Mouse (Mus musculus) lung, embryonic 16.5 days (tissue): Measurements from ENCODE around the gene Klhl35. TPM values are rescaled to one million over a fixed set of nuclear protein-coding genes. Genes with fewer than 3 reads are reported as not detected.

ENCODE experiments used
- ATAC-seq: fragments of 200-750 bp; cut with Nextera tagmentation; 2 replicates; pipeline ENCODE4 v1.8.0; 2017; ENCODE audit warnings: low read depth, mild to moderate bottlenecking, moderate library complexity
- H3K27ac ChIP-seq: fragments of 300-500 bp; sonication (generic); 2 replicates; pipeline ENCODE4 v1.5.1; 2014; ENCODE audit warnings: mild to moderate bottlenecking, control low read depth, low read length
- H3K27me3 ChIP-seq: fragments of 300-500 bp; sonication (generic); 2 replicates; pipeline ENCODE4 v1.6.1; 2014; ENCODE audit warnings: low read depth, low read length, mixed read lengths; ENCODE audit not compliant: control insufficient read depth, insufficient read depth
- H3K36me3 ChIP-seq: fragments of 300-500 bp; sonication (generic); 2 replicates; pipeline ENCODE4 v1.6.1; 2014; ENCODE audit warnings: low read length; ENCODE audit not compliant: control insufficient read depth, insufficient read depth
- H3K4me1 ChIP-seq: fragments of 300-500 bp; sonication (generic); replicated peaks from 2 replicates; pipeline ENCODE4 v1.6.1; 2014; ENCODE audit warnings: low read length, mixed read lengths; ENCODE audit not compliant: control insufficient read depth, insufficient read depth
- H3K4me2 ChIP-seq: fragments of 300-500 bp; sonication (generic); 2 replicates; pipeline ENCODE4 v1.6.1; 2014; ENCODE audit warnings: low read depth, low read length, control low read depth
- H3K4me3 ChIP-seq: fragments of 300-500 bp; sonication (generic); 2 replicates; pipeline ENCODE4 v1.5.1; 2014; ENCODE audit warnings: mild to moderate bottlenecking, low read length, control low read depth
- H3K9ac ChIP-seq: fragments of 300-500 bp; sonication (generic); 2 replicates; pipeline ENCODE4 v1.6.1; 2014; ENCODE audit warnings: low read length, control low read depth
- H3K9me3 ChIP-seq: fragments of 300-500 bp; sonication (generic); 2 replicates; pipeline ENCODE4 v1.6.1; 2016; ENCODE audit warnings: low read length; ENCODE audit not compliant: control insufficient read depth
- WGBS: fragments of 180-500 bp; shearing (Covaris S2); extraction: QIAGEN DNeasy Blood & Tissue Kit; methylation state at CpG from one replicate; pipeline ENCODE4 v1.1.7; 2014; 5-methylcytosine and 5-hydroxymethylcytosine counted together
- polyA plus RNA-seq: library from polyadenylated mRNA; unstranded; fragments of >200 nt; fragmentation: Nextera tagmentation; extraction: Ambion mirVana; gene quantifications from 2 replicates; pipeline ENCODE4 v1.2.1, GENCODE M21; 2015

Klhl35 gene
- polyA plus RNA-seq, 1 experiment from 2014 or later, result 0.30 TPM

DNA sequence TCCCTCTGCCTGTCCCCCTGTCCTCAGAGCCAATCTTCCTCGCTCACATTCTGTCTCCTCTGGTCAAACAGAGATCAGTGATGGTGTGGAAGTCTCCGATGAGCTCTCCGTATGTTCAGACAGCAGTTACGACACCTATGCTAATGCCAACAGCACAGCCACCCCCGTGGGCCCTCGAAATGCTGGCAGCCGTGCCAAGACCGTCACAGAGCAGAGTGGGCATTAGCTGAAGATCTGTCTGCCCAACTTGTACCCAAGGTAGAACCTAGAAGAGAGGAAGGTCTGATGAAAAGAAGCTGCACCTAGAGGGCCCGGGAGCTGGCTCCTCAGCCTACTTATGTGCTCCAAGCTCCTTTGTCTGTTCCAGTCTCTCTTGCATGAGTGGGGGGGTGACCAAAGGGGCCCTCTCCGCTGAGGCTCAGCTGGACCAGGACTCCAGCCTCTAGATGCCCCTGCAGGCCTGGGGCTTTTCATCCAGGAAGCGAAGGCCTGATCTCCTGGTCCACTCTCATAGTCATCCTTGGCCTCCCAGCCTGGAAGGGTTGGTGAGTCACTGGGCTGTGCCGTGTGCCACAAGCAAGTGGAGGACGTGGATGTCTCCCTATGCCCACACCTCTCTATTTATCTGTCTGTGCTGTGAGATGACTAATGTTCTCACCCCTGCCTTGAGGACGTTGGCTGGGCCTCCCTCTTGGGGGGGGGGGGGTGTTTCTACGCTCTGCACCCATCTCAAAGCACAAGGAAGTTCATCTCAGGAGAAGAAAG is 5.7 kb upstream of the Klhl35 start:
- Histone ChIP-seq H3K27ac (no peak overlapping the region), H3K4me3 (no peak overlapping the region), H3K4me2 (no peak overlapping the region), H3K9me3 (no peaks in the 10 kb centered on the region), H3K4me1 (no peaks in the 10 kb centered on the region), H3K27me3 (no peaks in the 10 kb centered on the region), H3K36me3 (no peaks in the 10 kb centered on the region; the same call in 1 of the 2 replicates), H3K9ac (no peak overlapping the region)
- WGBS, result 86% methylated on average over 15 of the region's 15 CpGs
- no peak for ATAC-seq

DNA sequence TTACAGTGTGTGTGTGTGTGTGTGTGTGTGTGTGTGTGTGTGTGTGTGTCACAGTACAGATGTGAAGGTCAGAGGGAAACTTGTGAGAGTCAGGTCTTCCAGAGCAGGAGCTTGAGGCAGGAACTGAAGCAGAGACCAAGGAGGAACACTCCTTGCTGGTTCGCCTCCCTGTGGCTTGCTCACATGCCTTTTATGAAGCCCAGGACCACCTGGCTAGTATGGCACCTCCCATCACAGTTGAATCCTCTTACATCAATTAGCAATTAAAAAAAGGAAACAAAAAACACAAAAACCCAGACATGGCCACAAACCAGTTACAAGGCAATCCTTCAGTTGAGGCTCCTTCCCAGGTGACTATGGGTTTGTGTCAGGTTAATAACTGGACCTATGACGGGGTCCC is 2.7 kb upstream of the Klhl35 start:
- no peak overlapping the region for H3K4me2 ChIP-seq
- ATAC-seq, result no peak
- no peak overlapping the region for H3K9ac ChIP-seq
- no peak overlapping the region for H3K27ac ChIP-seq
- no peaks in the 10 kb centered on the region for H3K9me3 ChIP-seq
- 82% methylated on average over 2 of the region's 2 CpGs for WGBS
- H3K27me3 ChIP-seq, result no peaks in the 10 kb centered on the region
- peaks cover 20% of the 10 kb centered on the region for H3K4me1 ChIP-seq
- no peak overlapping the region for H3K4me3 ChIP-seq
- no peaks in the 10 kb centered on the region; the same call in 1 of the 2 replicates for H3K36me3 ChIP-seq

DNA sequence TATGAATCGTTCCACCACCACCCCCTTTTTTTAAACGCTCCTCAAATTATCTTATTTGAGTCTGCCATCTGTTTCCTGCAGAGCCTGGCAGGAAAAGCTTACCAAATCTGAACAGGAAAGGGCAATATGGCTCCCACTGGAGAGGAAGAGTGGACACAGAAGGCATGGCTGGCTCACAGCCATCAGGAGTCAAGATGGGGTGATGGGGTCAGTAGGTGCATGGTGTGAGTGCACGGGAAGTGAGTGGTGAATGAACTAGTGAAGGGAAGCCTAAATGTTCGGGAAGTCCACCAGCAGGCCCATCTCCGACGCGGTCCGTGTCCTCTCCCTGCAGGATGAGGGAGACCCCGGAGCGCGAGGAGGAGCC is 2.1 kb downstream of the Klhl35 start:
- Histone ChIP-seq H3K9ac (peak overlapping the region; percentile 74), H3K4me1 (peaks cover 29% of the 10 kb centered on the region), H3K4me3 (peak overlapping the region; percentile 60), H3K36me3 (peaks cover 7% of the 10 kb centered on the region; the same call in 1 of the 2 replicates), H3K27me3 (no peaks in the 10 kb centered on the region), H3K4me2 (peak overlapping the region; percentile 85), H3K27ac (peak overlapping the region; percentile 95), H3K9me3 (no peaks in the 10 kb centered on the region)
- peak; percentile 37 for ATAC-seq
- 14% methylated on average over 11 of the region's 11 CpGs for WGBS

DNA sequence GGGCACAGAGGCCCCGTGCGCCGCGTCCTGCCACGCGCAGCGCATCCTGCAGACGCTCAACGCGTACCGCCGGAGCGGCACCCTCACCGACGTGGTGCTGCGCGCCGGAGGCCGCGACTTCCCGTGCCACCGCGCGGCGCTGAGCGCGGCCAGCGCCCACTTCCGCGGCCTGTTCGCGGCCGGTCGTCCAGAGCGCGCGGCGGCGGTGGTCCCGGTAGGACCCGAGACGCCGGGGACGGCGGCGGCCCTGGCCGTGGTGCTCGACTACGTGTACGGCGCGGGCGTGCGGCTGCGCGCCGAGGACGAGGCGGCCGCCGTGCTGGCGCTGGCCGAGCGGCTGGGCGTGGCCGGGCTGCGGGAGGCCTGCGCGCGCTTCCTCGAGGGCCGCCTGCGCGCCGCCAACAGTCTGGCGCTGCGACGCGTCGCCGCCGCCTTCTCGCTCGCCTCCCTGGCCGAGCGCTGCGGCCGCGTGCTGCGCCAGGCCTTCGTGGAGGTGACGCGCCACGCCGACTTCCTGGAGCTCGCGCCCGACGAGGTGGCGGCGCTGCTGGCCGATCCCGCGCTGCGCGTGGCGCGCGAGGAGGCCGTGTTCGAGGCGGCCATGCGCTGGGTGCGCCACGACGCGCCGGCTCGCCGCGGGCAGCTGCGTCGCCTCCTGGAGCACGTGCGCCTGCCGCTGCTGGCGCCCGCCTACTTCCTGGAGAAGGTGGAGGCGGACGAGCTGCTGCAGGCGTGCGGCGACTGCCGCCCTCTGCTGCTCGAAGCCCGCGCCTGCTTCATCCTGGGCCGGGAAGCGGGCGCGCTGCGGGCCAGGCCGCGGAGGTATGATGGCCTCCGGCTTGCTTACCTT is 2.7 kb downstream of the Klhl35 start:
- Histone ChIP-seq H3K27me3 (no peaks in the 10 kb centered on the region), H3K36me3 (peaks cover 12% of the 10 kb centered on the region), H3K9me3 (no peaks in the 10 kb centered on the region), H3K9ac (peak overlapping the region; percentile 74), H3K4me1 (peaks cover 29% of the 10 kb centered on the region), H3K4me3 (peak overlapping the region; percentile 60), H3K27ac (peak overlapping the region; percentile 95), H3K4me2 (peak overlapping the region; percentile 85)
- ATAC-seq, result peak; percentile 84
- 2% methylated on average over 72 of the region's 145 CpGs for WGBS

DNA sequence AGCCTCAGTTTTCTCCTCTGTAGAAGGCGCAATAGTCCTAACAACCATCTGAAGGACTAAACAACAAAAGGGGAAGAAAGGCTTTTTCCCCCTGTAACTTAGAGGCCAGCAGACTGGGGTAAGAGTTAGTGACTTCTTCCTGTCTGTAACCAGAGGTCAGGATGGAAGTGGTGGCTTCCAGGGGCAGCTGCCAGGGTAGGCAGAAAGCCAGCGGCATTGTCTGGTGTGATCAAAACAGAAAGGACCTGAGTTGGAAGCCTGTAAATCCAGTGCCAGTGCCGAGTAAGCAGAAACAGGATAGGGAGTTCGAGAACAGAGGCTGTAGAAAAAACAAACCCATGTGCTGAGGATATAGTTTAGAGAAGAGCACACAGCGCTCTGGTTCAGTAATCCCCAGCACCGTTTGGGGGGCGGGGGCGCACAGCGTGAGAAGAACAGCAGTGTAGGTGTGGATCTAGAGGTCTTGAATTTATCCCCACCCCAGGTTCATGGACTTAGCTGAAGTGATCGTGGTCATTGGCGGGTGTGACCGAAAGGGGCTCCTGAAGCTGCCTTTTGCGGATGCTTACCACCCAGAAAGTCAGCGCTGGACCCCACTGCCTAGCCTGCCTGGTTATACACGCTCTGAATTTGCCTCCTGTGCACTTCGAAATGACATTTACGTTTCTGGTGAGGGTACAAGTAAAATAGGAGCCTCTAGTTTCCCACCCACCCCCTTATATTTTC is 4.0 kb downstream of the Klhl35 start:
- Histone ChIP-seq H3K9me3 (no peaks in the 10 kb centered on the region), H3K36me3 (peaks cover 16% of the 10 kb centered on the region), H3K9ac (0 out of 2 replicates have a peak overlapping the region, but pooled peaks have one; percentile 31), H3K4me3 (no peak overlapping the region), H3K4me2 (no peak overlapping the region), H3K27ac (peak overlapping the region; percentile 95), H3K27me3 (no peaks in the 10 kb centered on the region), H3K4me1 (peaks cover 37% of the 10 kb centered on the region)
- no peak for ATAC-seq
- WGBS, result 70% methylated on average over 17 of the region's 17 CpGs

DNA sequence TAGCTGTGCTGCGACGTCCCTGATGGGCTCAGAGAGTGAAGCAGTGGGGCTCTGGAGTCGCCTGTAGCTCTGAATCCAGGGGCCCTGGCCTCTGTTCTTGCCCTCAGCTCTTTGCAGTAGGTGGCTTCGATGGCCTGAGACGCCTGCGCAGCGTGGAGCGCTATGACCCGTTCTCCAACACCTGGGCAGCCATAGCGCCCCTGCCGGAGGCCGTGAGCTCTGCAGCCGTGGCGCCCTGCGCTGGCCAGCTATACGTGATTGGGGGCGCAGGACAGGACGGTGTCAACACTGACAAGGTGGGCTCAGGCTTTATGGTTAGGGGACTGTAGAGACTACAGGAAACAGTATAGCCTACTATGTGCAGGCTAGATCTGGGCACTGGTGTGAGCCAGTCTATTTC is 5.8 kb downstream of the Klhl35 start:
- H3K27me3 ChIP-seq, result no peaks in the 10 kb centered on the region
- no peaks in the 10 kb centered on the region for H3K9me3 ChIP-seq
- no peak overlapping the region for H3K9ac ChIP-seq
- H3K4me1 ChIP-seq, result peaks cover 30% of the 10 kb centered on the region
- ATAC-seq, result no peak
- peaks cover 16% of the 10 kb centered on the region for H3K36me3 ChIP-seq
- no peak overlapping the region for H3K4me2 ChIP-seq
- H3K27ac ChIP-seq, result no peak overlapping the region
- 58% methylated on average over 18 of the region's 18 CpGs for WGBS
- no peak overlapping the region for H3K4me3 ChIP-seq

DNA sequence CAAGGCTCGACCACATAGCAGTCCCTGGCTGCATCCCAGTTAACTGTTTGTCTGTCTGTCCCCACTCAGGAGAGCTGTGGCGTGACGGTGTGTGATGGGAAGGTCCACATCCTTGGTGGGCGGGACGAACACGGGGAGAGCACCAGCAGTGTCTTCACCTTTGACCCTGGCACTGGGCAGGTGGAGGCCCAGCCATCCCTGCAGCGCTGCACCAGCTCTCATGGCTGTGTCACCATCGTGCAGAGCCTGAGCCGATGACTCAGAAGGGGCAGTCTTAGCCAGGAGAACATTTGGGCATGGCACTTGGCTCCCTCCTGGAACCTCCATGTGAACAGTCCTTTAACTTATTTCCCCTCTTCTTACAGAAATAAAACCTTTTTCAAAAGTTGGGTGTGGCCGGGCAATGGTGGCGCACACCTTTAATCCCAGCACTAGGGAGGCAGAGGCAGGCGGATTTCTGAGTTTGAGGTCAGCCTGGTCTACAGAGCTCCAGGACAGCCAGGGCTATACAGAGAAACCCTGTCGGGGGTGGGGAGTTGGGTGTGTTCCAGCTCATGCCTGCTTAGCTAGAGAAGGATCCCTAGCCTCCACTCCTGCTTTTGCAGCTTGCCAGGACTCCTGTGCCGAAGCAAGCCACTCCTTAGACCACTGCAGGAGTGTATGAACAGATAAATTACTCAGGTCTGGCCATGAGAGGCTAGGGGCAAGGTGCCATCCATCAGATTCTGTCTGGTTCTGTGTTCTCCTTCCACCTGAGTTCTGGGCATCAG is 8.0 kb downstream of the Klhl35 start:
- no peak for ATAC-seq
- Histone ChIP-seq H3K27ac (no peak overlapping the region), H3K27me3 (no peaks in the 10 kb centered on the region), H3K9ac (no peak overlapping the region), H3K4me2 (no peak overlapping the region), H3K36me3 (peaks cover 28% of the 10 kb centered on the region), H3K4me1 (peaks cover 21% of the 10 kb centered on the region), H3K4me3 (no peak overlapping the region), H3K9me3 (no peaks in the 10 kb centered on the region)
- WGBS, result 75% methylated on average over 14 of the region's 14 CpGs

DNA sequence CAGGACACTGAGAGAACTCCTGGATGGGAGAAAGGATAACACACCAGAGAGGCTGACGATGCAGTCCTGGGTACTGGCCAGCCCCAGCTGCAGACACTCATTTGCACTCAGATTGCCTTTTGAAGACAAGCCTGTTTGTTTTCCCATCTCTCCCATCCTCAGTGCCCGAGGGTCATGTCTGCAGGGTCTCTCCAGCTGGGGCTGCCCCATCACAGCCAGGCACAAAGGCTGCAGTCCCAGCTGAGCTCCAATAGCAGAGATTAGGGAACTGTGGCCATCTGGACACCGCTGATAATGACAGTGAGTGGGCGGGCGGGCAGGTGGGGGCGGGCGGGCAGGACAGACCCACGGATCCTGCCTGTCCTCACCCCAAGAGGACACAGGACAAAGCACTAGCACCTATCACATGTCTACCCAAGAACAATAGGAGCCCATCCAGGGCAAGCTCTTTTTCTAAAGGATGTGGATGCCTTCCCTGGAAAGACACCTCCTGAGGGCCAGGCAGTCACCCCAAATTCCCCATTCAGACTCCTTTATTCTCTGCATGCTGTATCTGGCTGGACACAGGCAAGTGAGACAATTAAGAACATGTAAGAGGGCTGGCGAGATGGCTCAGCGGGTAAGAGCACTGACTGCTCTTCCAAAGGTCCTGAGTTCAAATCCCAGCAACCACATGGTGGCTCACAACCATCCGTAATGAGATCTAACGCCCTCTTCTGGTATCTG is 9.2 kb downstream of the Klhl35 start:
- H3K4me2 ChIP-seq, result no peak overlapping the region
- H3K27ac ChIP-seq, result peak overlapping the region; percentile 55
- H3K4me1 ChIP-seq, result peaks cover 12% of the 10 kb centered on the region
- peak; percentile 89 for ATAC-seq
- H3K9ac ChIP-seq, result no peak overlapping the region
- peaks cover 39% of the 10 kb centered on the region for H3K36me3 ChIP-seq
- H3K4me3 ChIP-seq, result no peak overlapping the region
- no peaks in the 10 kb centered on the region for H3K27me3 ChIP-seq
- 44% methylated on average over 12 of the region's 12 CpGs for WGBS
- H3K9me3 ChIP-seq, result no peaks in the 10 kb centered on the region
